8 mouse cellular contexts compared by ENCODE assay signal in genomic region chr11:30266691-30267035, GRCm38 (mm10). TPM values are rescaled to one million over a fixed set of nuclear protein-coding genes. Genes with fewer than 3 reads are reported as not detected.
DNase-seq lines count a peak whose midpoint lies in the region; ATAC-seq and TF ChIP-seq lines count a peak whose summit lies in the region.

No protein-coding gene starts in this region.

- no peaks in the 10 kb centered on the region for H3K9me3 ChIP-seq in neural tube, embryonic 11.5 days (ENCODE audit: control insufficient read depth, low read length)
- H3K9me3 ChIP-seq in limb, embryonic 13.5 days, result no peaks in the 10 kb centered on the region

- no peaks in the 10 kb centered on the region for H3K36me3 ChIP-seq in neural tube, embryonic 11.5 days (ENCODE audit: control insufficient read depth, insufficient read depth, low read length)
- no peaks in the 10 kb centered on the region for H3K36me3 ChIP-seq in limb, embryonic 13.5 days
- H3K36me3 ChIP-seq in small intestine, adult 2 months (ENCODE audit: control insufficient read depth, insufficient read depth, low read length), result no peaks in the 10 kb centered on the region

- H3K4me1 ChIP-seq in neural tube, embryonic 11.5 days (ENCODE audit: control insufficient read depth, insufficient read depth, low read length), result peaks cover 7% of the 10 kb centered on the region; the same call in 1 of the 2 replicates
- peaks cover 23% of the 10 kb centered on the region for H3K4me1 ChIP-seq in limb, embryonic 13.5 days
- H3K4me1 ChIP-seq in small intestine, adult 2 months (ENCODE audit: control insufficient read depth, insufficient read depth, insufficient read length, low read length), result peaks cover 5% of the 10 kb centered on the region; the same call in 1 of the 2 replicates

- peak overlapping the region; percentile 96 for H3K4me3 ChIP-seq in neural tube, embryonic 11.5 days (ENCODE audit: low read depth, low read length)
- H3K4me3 ChIP-seq in limb, embryonic 13.5 days, result peak overlapping the region; percentile 81
- peak overlapping the region; percentile 77 for H3K4me3 ChIP-seq in small intestine, adult 2 months (ENCODE audit: low read depth, low read length)

- ATAC-seq in cerebellum, adult (ENCODE audit: insufficient number of reproducible peaks, low FRiP score, low TSS enrichment), result peak; percentile 5; the same call in 1 of the 2 replicates
- no peak; the same call in 1 of the 2 replicates for ATAC-seq in neural tube, embryonic 11.5 days (ENCODE audit: insufficient read depth, low FRiP score, low TSS enrichment)
- ATAC-seq in limb, embryonic 13.5 days (ENCODE audit: low FRiP score, low read depth), result no peak

- H3K27me3 ChIP-seq in neural tube, embryonic 11.5 days (ENCODE audit: control insufficient read depth, insufficient read depth, low read length), result no peaks in the 10 kb centered on the region
- no peaks in the 10 kb centered on the region for H3K27me3 ChIP-seq in limb, embryonic 13.5 days
- H3K27me3 ChIP-seq in small intestine, adult 2 months (ENCODE audit: control insufficient read depth, insufficient read depth, low read length), result peaks cover 23% of the 10 kb centered on the region

- WGBS in neural tube, embryonic 11.5 days, result 6% methylated on average over 7 of the region's 7 CpGs
- 2% methylated on average over 7 of the region's 7 CpGs for WGBS in limb, embryonic 13.5 days
- 20% methylated on average over 7 of the region's 7 CpGs for WGBS in small intestine, adult 2 months

- H3K4me2 ChIP-seq in neural tube, embryonic 11.5 days (ENCODE audit: low read depth), result peak overlapping the region; percentile 76
- peak overlapping the region; percentile 89 for H3K4me2 ChIP-seq in limb, embryonic 13.5 days (replicated peaks)

- H3K27ac ChIP-seq in neural tube, embryonic 11.5 days (ENCODE audit: low read depth, low read length), result peak overlapping the region; percentile 92; the same call in 1 of the 2 replicates
- H3K27ac ChIP-seq in limb, embryonic 13.5 days, result peak overlapping the region; percentile 92
- H3K27ac ChIP-seq in small intestine, adult 2 months (ENCODE audit: insufficient read depth, low read depth, low read length), result no peak overlapping the region

- TF ChIP-seq CTCF in small intestine, adult 2 months (IDR thresholded peaks at IDR 0.05; ENCODE audit: extremely low read depth, insufficient read length, insufficient replicate concordance, low read depth, low read length), result no peak

- no peak for TF ChIP-seq POLR2A in small intestine, adult 2 months (IDR thresholded peaks at IDR 0.05; ENCODE audit: low read depth, low read length)

- H3K9ac ChIP-seq in neural tube, embryonic 11.5 days (ENCODE audit: low read length), result peak overlapping the region; percentile 93
- H3K9ac ChIP-seq in limb, embryonic 13.5 days, result peak overlapping the region; percentile 93

- no peak for DNase-seq in cerebellum, adult 11-12 months
- no peak for DNase-seq in neural tube, embryonic 11.5 days (ENCODE audit: low spot score)
- DNase-seq in neural tube, embryonic 10.5 days (ENCODE audit: extremely low spot score, low spot score), result no peak
- DNase-seq in gastrocnemius, postnatal 10 days, result no peak
- DNase-seq in testis, postnatal 10 days (ENCODE audit: low spot score), result no peak

RNA-seq across cellular contexts. Expression of gene Sptbn1, which starts 1.3 kb away (rescaled TPM):
- polyA plus RNA-seq in neural tube, embryonic 11.5 days (2014; fragmentation: Nextera tagmentation; extraction: Ambion mirVana), result 97.0 and 105 TPM in 2 replicates
- 91.3 and 95.8 TPM in 2 replicates for polyA plus RNA-seq in limb, embryonic 13.5 days (2015; fragmentation: Nextera tagmentation; extraction: Ambion mirVana)
- polyA plus RNA-seq in small intestine, adult 2 months (2012; rRNA removed), result 21.4 and 43.1 TPM in 2 replicates
- 100 to 1,000 TPM; 147 to 171 TPM for total RNA-seq in gastrocnemius, postnatal 10 days (2021)
